17 mouse cellular contexts compared by ENCODE assay signal in genomic region chr2:104242055-104242454, GRCm38 (mm10).
"Had no signal": no experiment of that assay in that cellular context is flagged by ENCODE, and none has a peak within 500 bp of the region (broad histone marks: within the 10 kb centered on the region; RNA-seq: fewer than 3 reads in every experiment).

No protein-coding gene starts in this region.

- H3K27ac ChIP-seq: lung, embryonic 15.5 days; macrophage; midbrain, embryonic 13.5 days; midbrain, embryonic 15.5 days; neural tube, embryonic 12.5 days had no signal

- DNase-seq: liver, postnatal 0 days; lung, adult 2 months; lung, postnatal 14 days; lung, postnatal 36 days; right cerebral cortex, postnatal 25 days; right cerebral cortex, postnatal 4 days; spleen, adult 18-20 months; thymus, adult 18-20 months; thymus, postnatal 14 days; thymus, postnatal 36 days had no signal

- H3K4me3 ChIP-seq: lung, embryonic 15.5 days; megakaryocyte, embryonic 14.5 days; midbrain, embryonic 13.5 days; midbrain, embryonic 15.5 days; neural tube, embryonic 12.5 days had no signal

- ATAC-seq: liver, postnatal 0 days; lung, postnatal 0 days; midbrain, embryonic 13.5 days; midbrain, embryonic 15.5 days had no signal

- H3K4me1 ChIP-seq: lung, embryonic 15.5 days; megakaryocyte, embryonic 14.5 days; midbrain, embryonic 13.5 days; midbrain, embryonic 15.5 days; neural tube, embryonic 12.5 days had no signal
